Mouse (Mus musculus) heart, postnatal 10 days (tissue): Measurements from ENCODE around the gene Meltf. TPM values are rescaled to one million over a fixed set of nuclear protein-coding genes. Genes with fewer than 3 reads are reported as not detected.
"Not testable (repeated sequence)": the region's sequence is repeated elsewhere in the genome, so short reads cannot be mapped to it uniquely, and the experiment has no call there.

Experiments
- DNase-seq, 2 experiments: peaks; one replicate each; pipeline ENCODE4 v3.0.0; 2021
- intact Hi-C: fragments of 180-260 bp; cut with DNase I; formaldehyde crosslinking; loops from one replicate; pipeline ENCODE4 v1.15.1; 2025
- total RNA-seq, 2 experiments: library from RNA; stranded (reverse); gene quantifications; 2 replicates each; pipeline ENCODE4 v1.2.3; 2021

Meltf gene
- total RNA-seq, 2 experiments from 2014 or later: 0.05 TPM; not detected in 1

GRCm38 (mm10) chr16:31932840-31933697 is 54.5 kb downstream of the Meltf start:
- peak; percentile 91 to 92 for DNase-seq
- intact Hi-C loops: no loop called here

GRCm38 (mm10) chr16:31933751-31934549 is 55.3 kb downstream of the Meltf start, which contains the start of gene Pigz:
TSS of gene Pigz (plus strand) at chr16:31933851.
- intact Hi-C loops: no loop called here
- peak; percentile 74 to 75 for DNase-seq

- DNase-seq: peak in 1 of 2 experiments; percentile 20
Observed at GRCm38 (mm10) chr16:31934550-31935010, 56.0 kb downstream of the Meltf start.

GRCm38 (mm10) chr16:31935091-31935979 is 56.7 kb downstream of the Meltf start:
- peak in 1 of 2 experiments; percentile 21 for DNase-seq
- intact Hi-C loops: no loop called here

More at GRCm38 (mm10) chr16:31934550-31935010, 56.0 kb downstream of the Meltf start:
- intact Hi-C loops: no loop called here

GRCm38 (mm10) chr16:31936568-31936967 is 58.0 kb downstream of the Meltf start:
- DNase-seq: no peak
- intact Hi-C loops: no loop called here

GRCm38 (mm10) chr16:31938856-31939255 is 60.2 kb downstream of the Meltf start:
- peak; percentile 36 to 42 for DNase-seq
- intact Hi-C loops: no loop called here

GRCm38 (mm10) chr16:31940586-31940985 is 62.0 kb downstream of the Meltf start:
- intact Hi-C loops: no loop called here

GRCm38 (mm10) chr16:31943980-31944379 is 65.4 kb downstream of the Meltf start:
- peak; percentile 78 to 86 for DNase-seq
- intact Hi-C loops: no loop called here

More at GRCm38 (mm10) chr16:31940586-31940985, 62.0 kb downstream of the Meltf start:
- no peak for DNase-seq

- intact Hi-C loops: loop anchor here (5.0 kb wide), 1 partner anchor 303 kb away; the partner anchor contains the start of genes Fbxo45 and Wdr53
- DNase-seq: no peak
Observed at GRCm38 (mm10) chr16:31944698-31945255, 66.2 kb downstream of the Meltf start.

GRCm38 (mm10) chr16:31945372-31945771 is 66.8 kb downstream of the Meltf start:
- intact Hi-C loops: loop anchor here (5.0 kb wide), 1 partner anchor 302 kb away; the partner anchor contains the start of genes Fbxo45 and Wdr53
- no peak for DNase-seq

GRCm38 (mm10) chr16:31945986-31946385 is 67.4 kb downstream of the Meltf start:
- not testable (repeated sequence) for DNase-seq
- intact Hi-C loops: loop anchor here (5.0 kb wide), 1 partner anchor 301 kb away; the partner anchor contains the start of genes Fbxo45 and Wdr53

GRCm38 (mm10) chr16:31947333-31947732 is 68.7 kb downstream of the Meltf start:
- DNase-seq: no peak

GRCm38 (mm10) chr16:31947901-31948316 is 69.3 kb downstream of the Meltf start:
- intact Hi-C loops: loop anchor here (2.0 to 5.0 kb wide), 2 partner anchors 55 to 299 kb away; partner anchors contain the start of genes Fbxo45, Senp5 and Wdr53
- no peak for DNase-seq

More at GRCm38 (mm10) chr16:31947333-31947732, 68.7 kb downstream of the Meltf start:
- intact Hi-C loops: loop anchor here (5.0 kb wide), 1 partner anchor 300 kb away; the partner anchor contains the start of genes Fbxo45 and Wdr53

GRCm38 (mm10) chr16:31948345-31948774 is 69.8 kb downstream of the Meltf start, which contains the start of the genes 0610012G03Rik and Ncbp2:
TSS of gene 0610012G03Rik (minus strand) at chr16:31948494.
TSS of gene Ncbp2 (plus strand) at chr16:31948513.
- intact Hi-C loops: loop anchor here (2.0 to 5.0 kb wide), 2 partner anchors 54 to 299 kb away; partner anchors contain the start of genes Fbxo45, Senp5 and Wdr53
- DNase-seq: peak; percentile 97 to 98

Other genes with a start within 250 kb of the Meltf start
- 10 to 100 TPM; 39.5 to 41.6 TPM for gene Dlg1, start 215.4 kb upstream of the Meltf start, total RNA-seq
- 1 to 10 TPM; 1.7 to 2.0 TPM for gene Pigz, start 55.0 kb downstream of the Meltf start, total RNA-seq
- gene 0610012G03Rik, start 69.7 kb downstream of the Meltf start, total RNA-seq: 10 to 100 TPM; 73.1 to 74.1 TPM
- 10 to 100 TPM; 22.4 to 29.3 TPM for gene Ncbp2, start 69.7 kb downstream of the Meltf start, total RNA-seq
- gene Senp5, start 124.5 kb downstream of the Meltf start, total RNA-seq: 10 to 100 TPM; 18.1 to 18.4 TPM
- gene Pak2, start 200.5 kb downstream of the Meltf start, total RNA-seq: 10 to 100 TPM; 42.4 to 42.5 TPM
- 10 to 100 TPM; 23.9 to 26.6 TPM for gene Pigx, start 220.9 kb downstream of the Meltf start, total RNA-seq
- gene Cep19, start 221.0 kb downstream of the Meltf start, total RNA-seq: 10 to 100 TPM in 1 of 2 experiments, 1 to 10 TPM in 1; 9.6 to 10.6 TPM